Mouse (Mus musculus) liver, embryonic 14.5 days (tissue): Measurements from ENCODE around the gene Il19. TPM values are rescaled to one million over a fixed set of nuclear protein-coding genes. Genes with fewer than 3 reads are reported as not detected.

Source experiments
- ATAC-seq: fragments of 200-750 bp; cut with Nextera tagmentation; 2 replicates; pipeline ENCODE4 v1.8.0; 2017; ENCODE audit warnings: moderate number of reproducible peaks, mild to moderate bottlenecking, moderate library complexity; ENCODE audit not compliant: insufficient read depth
- DNase-seq, 3 experiments: peaks; one replicate each; pipeline ENCODE4 v3.0.0-alpha.2; 2012 to 2013; ENCODE audit warnings: low read depth in 3 of 3, low spot score in 3 of 3
- H3K27ac ChIP-seq: fragments of 300-500 bp; sonication (generic); 2 replicates; pipeline ENCODE4 v1.5.1; 2014; ENCODE audit warnings: moderate library complexity, mild to moderate bottlenecking, control low read depth, inconsistent platforms
- H3K27me3 ChIP-seq: fragments of 300-500 bp; sonication (generic); 2 replicates; pipeline ENCODE4 v1.6.1; 2014; ENCODE audit warnings: mild to moderate bottlenecking, low read length, moderate library complexity; ENCODE audit not compliant: control insufficient read depth, insufficient read depth
- H3K36me3 ChIP-seq: fragments of 300-500 bp; sonication (generic); replicated peaks from 2 replicates; pipeline ENCODE4 v1.6.1; 2014; ENCODE audit warnings: low read depth; ENCODE audit not compliant: control insufficient read depth, insufficient read depth
- H3K4me1 ChIP-seq, 2 experiments: fragments of 200-500 bp in 1 of 2; fragments of 300-500 bp in 1 of 2; sonication (generic) in 1 of 2; replicated peaks; 2 replicates each; pipeline ENCODE4 v1.6.1; 2012 to 2014; ENCODE audit warnings: antibody characterized with exemption in 1 of 2, inconsistent platforms in 1 of 2, low read length in 1 of 2; ENCODE audit not compliant: control insufficient read depth in 2 of 2, insufficient read depth in 2 of 2
- H3K4me2 ChIP-seq: fragments of 300-500 bp; sonication (generic); 2 replicates; pipeline ENCODE4 v1.6.1; 2014; ENCODE audit warnings: low read depth, mild to moderate bottlenecking, control low read depth, moderate library complexity
- H3K4me3 ChIP-seq, 2 experiments: fragments of 200-500 bp in 1 of 2; fragments of 300-500 bp in 1 of 2; sonication (generic) in 1 of 2; 2 replicates each; pipeline ENCODE4 v1.5.1; 2012 to 2014; ENCODE audit warnings: low read depth in 2 of 2, low read length in 2 of 2, mild to moderate bottlenecking in 2 of 2, control low read depth in 1 of 2, inconsistent platforms in 1 of 2, moderate library complexity in 1 of 2; ENCODE audit not compliant: insufficient read depth in 1 of 2
- H3K9ac ChIP-seq: fragments of 300-500 bp; sonication (generic); replicated peaks from 2 replicates; pipeline ENCODE4 v1.6.1; 2014; ENCODE audit warnings: mild to moderate bottlenecking, control low read depth, moderate library complexity
- H3K9me3 ChIP-seq: fragments of 300-500 bp; sonication (generic); 2 replicates; pipeline ENCODE4 v1.6.1; 2016; ENCODE audit warnings: low read length, mixed read lengths; ENCODE audit not compliant: control insufficient read depth
- CTCF ChIP-seq: IDR thresholded peaks from 2 replicates; pipeline ENCODE4 v1.5.1; 2016; ENCODE audit warnings: antibody characterized with exemption, low read depth, control low read depth
- EP300 ChIP-seq: IDR thresholded peaks from 2 replicates; pipeline ENCODE4 v1.6.1; 2016; ENCODE audit warnings: antibody characterized with exemption, low read depth
- WGBS: fragments of 180-500 bp; shearing (Covaris S2); extraction: QIAGEN DNeasy Blood & Tissue Kit; methylation state at CpG from one replicate; pipeline ENCODE4 v1.1.7; 2014; ENCODE audit not compliant: insufficient replicate concordance; 5-methylcytosine and 5-hydroxymethylcytosine counted together
- polyA plus RNA-seq, 2 experiments: library from polyadenylated mRNA; depleted of rRNA in 1 of 2; stranded (reverse) in 1 of 2; unstranded in 1 of 2; fragments of >200 nt; fragmentation: Nextera tagmentation in 1 of 2; extraction: Ambion mirVana in 1 of 2; gene quantifications; 2 replicates each; pipeline versions ENCODE4 v1.2.1 to v1.2.3; 2012 to 2014

Gene Il19
- polyA plus RNA-seq, 2 experiments: not detected

DNA sequence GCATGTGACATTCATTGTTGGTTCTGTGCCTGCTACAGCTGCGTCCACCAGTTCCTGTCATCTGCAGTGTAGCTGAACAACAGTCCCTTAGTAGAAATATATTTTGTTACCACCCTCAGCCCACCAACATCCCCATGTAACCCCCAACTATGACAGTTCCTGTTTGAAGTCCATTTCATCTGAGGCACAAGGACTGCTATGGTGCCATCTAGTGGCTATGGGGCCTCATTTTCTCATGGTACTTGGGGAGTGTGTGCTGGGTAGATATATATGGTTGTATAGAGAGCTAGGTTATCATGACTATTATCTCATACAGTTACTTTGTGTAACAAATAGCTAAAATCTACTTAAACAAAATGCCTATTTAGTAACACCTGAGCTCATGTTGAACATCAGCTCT lies 39.5 kb upstream of the Il19 start:
- H3K27ac ChIP-seq: no peak overlapping the region
- ATAC-seq (no peak), DNase-seq (peak in 2 of 3 experiments; percentile 7 to 20)
- H3K4me1 ChIP-seq: no peaks in the 10 kb centered on the region
- H3K36me3 ChIP-seq: no peaks in the 10 kb centered on the region
- H3K27me3 ChIP-seq: no peaks in the 10 kb centered on the region
- TF ChIP-seq CTCF: peak; percentile 65
- no peak for TF ChIP-seq EP300
- H3K4me2 ChIP-seq: no peak overlapping the region
- no peaks in the 10 kb centered on the region for H3K9me3 ChIP-seq
- H3K4me3 ChIP-seq: no peak overlapping the region
- 36% methylated on average over 1 of the region's 1 CpGs for WGBS
- no peak overlapping the region for H3K9ac ChIP-seq

DNA sequence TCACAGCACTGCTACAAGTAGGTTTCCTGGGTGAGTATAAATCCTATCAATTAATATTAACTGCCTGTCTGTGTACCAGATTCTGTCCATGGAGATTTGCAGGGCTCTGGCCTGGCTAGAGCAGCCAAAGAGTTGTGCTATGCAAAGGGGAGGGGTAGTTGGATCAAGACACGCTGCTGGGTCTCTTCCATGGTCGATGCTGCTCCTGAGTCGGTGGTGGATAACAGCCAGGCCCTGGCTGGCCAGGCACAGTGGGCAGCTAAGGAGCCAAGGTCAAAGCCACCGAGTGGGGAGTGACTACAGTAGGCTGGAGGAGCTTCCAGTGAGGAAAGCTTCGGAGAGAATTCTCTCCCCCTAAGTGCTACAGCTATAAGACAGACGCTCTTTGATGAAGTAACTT lies 24.0 kb upstream of the Il19 start:
- H3K27me3 ChIP-seq: no peaks in the 10 kb centered on the region
- H3K4me1 ChIP-seq: no peaks in the 10 kb centered on the region
- ATAC-seq (no peak), DNase-seq (no peak)
- 62% methylated on average over 6 of the region's 6 CpGs for WGBS
- no peak overlapping the region for H3K27ac ChIP-seq
- no peak overlapping the region for H3K4me2 ChIP-seq
- no peaks in the 10 kb centered on the region for H3K9me3 ChIP-seq
- no peaks in the 10 kb centered on the region for H3K36me3 ChIP-seq
- H3K9ac ChIP-seq: no peak overlapping the region
- no peak for TF ChIP-seq CTCF
- TF ChIP-seq EP300: no peak
- H3K4me3 ChIP-seq: no peak overlapping the region

DNA sequence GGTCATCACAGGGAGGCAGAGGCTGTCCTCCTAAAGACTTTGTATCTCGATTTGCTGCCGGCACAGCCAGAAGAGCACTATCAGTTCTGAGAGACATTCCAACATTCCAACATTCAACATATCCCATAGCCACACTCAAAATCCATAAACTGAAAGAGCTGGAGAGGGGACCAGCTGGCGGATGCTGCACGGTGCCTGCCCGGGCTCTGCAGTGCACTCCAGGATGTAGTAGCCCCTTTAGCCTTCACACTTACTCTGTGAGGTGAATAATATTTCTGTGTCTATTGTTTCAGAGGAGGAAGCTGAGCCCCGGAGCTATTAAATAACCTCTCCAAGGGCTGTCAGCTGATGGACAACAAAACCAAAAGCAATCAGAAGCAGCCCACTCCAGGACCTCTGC lies 7.0 kb upstream of the Il19 start:
- 52% methylated on average over 6 of the region's 6 CpGs for WGBS
- Histone ChIP-seq H3K9ac (no peak overlapping the region), H3K27ac (no peak overlapping the region), H3K9me3 (no peaks in the 10 kb centered on the region), H3K4me1 (no peaks in the 10 kb centered on the region), H3K27me3 (no peaks in the 10 kb centered on the region), H3K36me3 (no peaks in the 10 kb centered on the region), H3K4me3 (no peak overlapping the region), H3K4me2 (no peak overlapping the region)
- TF ChIP-seq EP300: no peak
- no peak for TF ChIP-seq CTCF
- no peak for ATAC-seq
- DNase-seq: no peak

GRCm38 (mm10) chr1:130941801-130942200 lies 1.9 kb upstream of the Il19 start:
- H3K27me3 ChIP-seq: no peaks in the 10 kb centered on the region
- 44% methylated on average over 3 of the region's 3 CpGs for WGBS
- DNase-seq: no peak

GRCm38 (mm10) chr1:130938192-130938591 lies 1.7 kb downstream of the Il19 start:
- Histone ChIP-seq H3K4me2 (no peak overlapping the region), H3K27ac (no peak overlapping the region), H3K9me3 (no peaks in the 10 kb centered on the region), H3K4me1 (no peaks in the 10 kb centered on the region), H3K27me3 (no peaks in the 10 kb centered on the region), H3K4me3 (no peak overlapping the region), H3K9ac (no peak overlapping the region), H3K36me3 (no peaks in the 10 kb centered on the region)
- DNase-seq (no peak), ATAC-seq (no peak)
- TF ChIP-seq CTCF: no peak
- no peak for TF ChIP-seq EP300
- 77% methylated on average over 7 of the region's 7 CpGs for WGBS

More at GRCm38 (mm10) chr1:130941801-130942200, 1.9 kb upstream of the Il19 start:
- Histone ChIP-seq H3K9me3 (no peaks in the 10 kb centered on the region), H3K4me3 (no peak overlapping the region), H3K36me3 (no peaks in the 10 kb centered on the region), H3K9ac (no peak overlapping the region), H3K4me1 (no peaks in the 10 kb centered on the region), H3K27ac (no peak overlapping the region), H3K4me2 (no peak overlapping the region)
- ATAC-seq: no peak
- no peak for TF ChIP-seq CTCF
- no peak for TF ChIP-seq EP300
